Mouse (Mus musculus) heart, embryonic 16.5 days (tissue): ENCODE measurements around the gene Gpr89. TPM values are rescaled to one million over a fixed set of nuclear protein-coding genes. Genes with fewer than 3 reads are reported as not detected.

Experiments used
- ATAC-seq: fragments of 200-750 bp; cut with Nextera tagmentation; replicated peaks from 2 replicates; pipeline ENCODE4 v1.8.0; 2017; ENCODE audit warnings: moderate number of reproducible peaks; ENCODE audit not compliant: insufficient read depth, low FRiP score; ENCODE audit errors: extremely low read depth
- H3K27ac ChIP-seq: fragments of 300-500 bp; sonication (generic); 2 replicates; pipeline ENCODE4 v1.5.1; 2014; ENCODE audit warnings: mild to moderate bottlenecking, low read length, control low read depth, moderate library complexity
- H3K27me3 ChIP-seq: fragments of 300-500 bp; sonication (generic); 2 replicates; pipeline ENCODE4 v1.6.1; 2014; ENCODE audit warnings: low read length, mixed read lengths; ENCODE audit not compliant: control insufficient read depth, insufficient read depth
- H3K36me3 ChIP-seq: fragments of 300-500 bp; sonication (generic); 2 replicates; pipeline ENCODE4 v1.6.1; 2014; ENCODE audit not compliant: control insufficient read depth, insufficient read depth
- H3K4me1 ChIP-seq: fragments of 300-500 bp; sonication (generic); 2 replicates; pipeline ENCODE4 v1.6.1; 2014; ENCODE audit warnings: low read length, mixed read lengths; ENCODE audit not compliant: control insufficient read depth, insufficient read depth
- H3K4me2 ChIP-seq: fragments of 300-500 bp; sonication (generic); 2 replicates; pipeline ENCODE4 v1.6.1; 2014; ENCODE audit warnings: low read depth, mild to moderate bottlenecking, control low read depth, low read length
- H3K4me3 ChIP-seq: fragments of 300-500 bp; sonication (generic); 2 replicates; pipeline ENCODE4 v1.5.1; 2014; ENCODE audit warnings: mild to moderate bottlenecking, control low read depth, low read length
- H3K9ac ChIP-seq: fragments of 300-500 bp; sonication (generic); 2 replicates; pipeline ENCODE4 v1.6.1; 2014; ENCODE audit warnings: low read length, control low read depth
- H3K9me3 ChIP-seq: fragments of 300-500 bp; sonication (generic); replicated peaks from 2 replicates; pipeline ENCODE4 v1.6.1; 2016; ENCODE audit warnings: low read length; ENCODE audit not compliant: control insufficient read depth
- WGBS: fragments of 180-500 bp; shearing (Covaris S2); extraction: QIAGEN DNeasy Blood & Tissue Kit; methylation state at CpG from one replicate; pipeline ENCODE4 v1.1.7; 2014; 5-methylcytosine and 5-hydroxymethylcytosine counted together
- polyA plus RNA-seq: library from polyadenylated mRNA; unstranded; fragments of >200 nt; fragmentation: Nextera tagmentation; extraction: Ambion mirVana; gene quantifications from 2 replicates; pipeline ENCODE4 v1.2.1, GENCODE M21; 2015

Gpr89 gene
- polyA plus RNA-seq, 1 experiment from 2014 or later, result 28.4 TPM

- Histone ChIP-seq H3K9me3 (no peaks in the 10 kb centered on the region), H3K27me3 (no peaks in the 10 kb centered on the region), H3K9ac (no peak overlapping the region), H3K36me3 (no peaks in the 10 kb centered on the region), H3K27ac (no peak overlapping the region), H3K4me3 (no peak overlapping the region), H3K4me1 (peaks cover 5% of the 10 kb centered on the region), H3K4me2 (no peak overlapping the region)
- 73% methylated on average over 3 of the region's 3 CpGs for WGBS
- no peak for ATAC-seq
Measured at GRCm38 (mm10) chr3:96855833-96856232, 49.3 kb downstream of the Gpr89 start.

DNA sequence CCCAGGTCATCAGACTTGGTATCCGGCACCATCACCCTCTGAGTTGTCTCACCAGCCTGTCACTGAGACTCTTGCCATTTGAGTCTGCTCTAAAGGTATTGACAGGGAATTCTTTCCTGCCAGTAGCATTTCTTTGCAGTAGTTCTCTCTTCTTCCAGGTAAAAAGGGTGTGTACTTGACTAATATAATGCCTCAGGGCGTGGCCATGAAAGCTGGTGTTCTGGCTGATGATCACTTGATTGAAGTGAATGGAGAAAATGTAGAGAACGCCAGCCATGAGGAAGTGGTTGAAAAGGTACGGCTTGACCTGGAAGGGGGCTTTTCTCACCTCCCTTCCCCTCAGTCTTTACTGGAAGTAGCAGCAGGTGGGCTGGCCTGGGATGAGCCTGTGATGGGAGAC is 50.8 kb downstream of the Gpr89 start:
- WGBS, result 83% methylated on average over 4 of the region's 4 CpGs
- Histone ChIP-seq H3K27me3 (no peaks in the 10 kb centered on the region), H3K4me1 (peaks cover 5% of the 10 kb centered on the region), H3K36me3 (no peaks in the 10 kb centered on the region), H3K9me3 (no peaks in the 10 kb centered on the region), H3K9ac (no peak overlapping the region), H3K4me2 (no peak overlapping the region), H3K27ac (no peak overlapping the region), H3K4me3 (no peak overlapping the region)
- no peak for ATAC-seq

DNA sequence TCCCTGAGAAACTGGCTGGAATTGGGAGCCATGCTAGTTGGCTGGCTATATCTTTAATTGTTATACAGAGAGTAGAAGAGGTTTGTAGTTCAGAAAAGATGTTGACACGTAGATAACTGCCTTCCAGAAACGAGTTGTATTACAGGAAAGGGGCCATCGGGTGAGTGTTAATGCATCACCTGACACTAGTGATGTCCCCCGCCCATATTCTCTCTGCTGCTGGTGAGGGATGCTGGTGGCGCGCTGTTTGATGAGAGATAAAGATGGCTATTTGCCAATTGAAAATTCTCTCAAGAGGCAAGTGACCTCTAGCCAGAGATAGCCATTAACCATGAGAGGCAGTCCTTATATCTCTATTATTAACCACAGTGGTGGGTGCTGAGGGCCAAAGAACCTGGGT is 52.6 kb downstream of the Gpr89 start:
- H3K4me1 ChIP-seq, result peaks cover 5% of the 10 kb centered on the region
- no peaks in the 10 kb centered on the region for H3K36me3 ChIP-seq
- H3K9me3 ChIP-seq, result no peaks in the 10 kb centered on the region
- ATAC-seq, result no peak
- no peak overlapping the region for H3K9ac ChIP-seq
- H3K27ac ChIP-seq, result no peak overlapping the region
- no peak overlapping the region for H3K4me2 ChIP-seq
- H3K27me3 ChIP-seq, result no peaks in the 10 kb centered on the region
- H3K4me3 ChIP-seq, result no peak overlapping the region
- 37% methylated on average over 6 of the region's 6 CpGs for WGBS

DNA sequence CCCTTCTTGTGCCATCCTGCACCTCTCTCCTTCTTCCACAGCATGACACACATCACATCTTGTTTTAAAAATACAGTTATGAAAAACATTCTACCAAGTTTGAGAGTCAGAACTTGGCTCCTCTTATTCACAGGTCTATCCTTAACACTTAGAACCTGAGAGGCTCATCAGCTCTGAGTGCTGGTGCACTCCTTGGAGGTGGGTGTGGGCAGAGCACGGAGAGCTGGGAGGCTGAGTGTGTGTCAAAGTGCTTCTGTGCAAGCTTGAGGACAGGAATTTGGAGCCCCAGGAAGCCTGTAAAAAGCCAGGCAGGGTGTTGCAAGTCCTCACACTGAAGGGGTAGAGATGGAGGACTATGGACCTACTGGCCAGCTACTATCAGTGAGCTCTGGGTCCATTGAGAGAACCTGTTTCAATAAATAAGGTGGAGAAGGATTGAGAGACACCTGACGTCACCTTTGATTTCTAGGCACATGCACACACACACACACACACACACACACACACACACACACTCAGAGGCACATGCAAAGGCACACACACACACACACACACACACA is 55.9 kb downstream of the Gpr89 start:
- Histone ChIP-seq H3K4me3 (no peak overlapping the region), H3K9me3 (no peaks in the 10 kb centered on the region), H3K27me3 (no peaks in the 10 kb centered on the region), H3K27ac (no peak overlapping the region), H3K9ac (no peak overlapping the region), H3K4me2 (no peak overlapping the region), H3K4me1 (peaks cover 5% of the 10 kb centered on the region), H3K36me3 (no peaks in the 10 kb centered on the region)
- no peak for ATAC-seq
- 75% methylated on average over 2 of the region's 2 CpGs for WGBS

DNA sequence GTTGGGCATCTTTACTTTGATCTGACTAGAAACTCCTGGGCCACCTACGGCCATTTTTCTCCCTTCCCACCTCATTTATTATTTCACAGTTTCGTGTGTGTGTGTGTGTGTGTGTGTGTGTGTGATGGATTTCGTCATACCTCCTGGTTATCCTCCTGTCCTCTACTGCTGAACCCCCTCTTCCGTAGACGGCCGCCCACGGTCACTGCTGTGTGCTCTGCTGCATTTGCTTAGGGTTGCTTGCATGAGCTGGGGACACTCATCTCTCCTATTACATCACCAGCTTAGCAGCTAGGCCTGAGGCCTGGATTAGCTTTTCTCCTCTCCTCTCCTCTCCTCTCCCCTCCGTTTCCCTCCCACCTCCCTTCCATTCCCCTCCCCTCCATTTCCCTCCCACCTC is 56.7 kb downstream of the Gpr89 start:
- Histone ChIP-seq H3K9me3 (no peaks in the 10 kb centered on the region), H3K4me2 (no peak overlapping the region), H3K4me1 (peaks cover 5% of the 10 kb centered on the region), H3K27ac (peak overlapping the region; percentile 27; the same call in 1 of the 2 replicates), H3K36me3 (no peaks in the 10 kb centered on the region), H3K27me3 (no peaks in the 10 kb centered on the region), H3K9ac (no peak overlapping the region), H3K4me3 (no peak overlapping the region)
- 72% methylated on average over 7 of the region's 8 CpGs for whole genome bisulfite sequencing
- ATAC-seq, result no peak

DNA sequence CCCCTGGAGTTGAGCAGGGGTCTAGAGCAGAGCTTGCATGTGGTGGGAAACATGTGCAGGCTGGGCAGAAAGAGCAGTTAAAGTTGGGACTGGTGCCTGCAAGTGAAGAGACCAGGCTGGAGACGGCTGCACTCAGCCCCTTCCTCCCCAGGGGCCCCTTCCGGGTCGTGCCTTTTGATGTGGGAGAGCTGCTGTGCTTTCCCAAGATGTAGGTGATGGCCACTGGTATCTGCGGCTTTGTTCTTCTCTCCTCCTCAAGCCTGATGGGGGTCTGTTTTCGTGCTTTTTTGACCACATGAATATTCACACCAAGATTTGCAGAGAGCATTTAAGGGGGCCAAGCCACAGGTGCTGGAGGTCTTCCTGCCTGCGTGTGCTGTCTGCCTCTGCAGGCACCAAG is 57.5 kb downstream of the Gpr89 start:
- WGBS, result 25% methylated on average over 6 of the region's 6 CpGs
- Histone ChIP-seq H3K27ac (peak overlapping the region; percentile 39; the same call in 1 of the 2 replicates), H3K4me3 (no peak overlapping the region), H3K4me1 (peaks cover 1% of the 10 kb centered on the region), H3K9ac (no peak overlapping the region), H3K36me3 (no peaks in the 10 kb centered on the region), H3K4me2 (no peak overlapping the region), H3K9me3 (no peaks in the 10 kb centered on the region), H3K27me3 (no peaks in the 10 kb centered on the region)
- no peak; the same call in 1 of the 2 replicates for ATAC-seq

DNA sequence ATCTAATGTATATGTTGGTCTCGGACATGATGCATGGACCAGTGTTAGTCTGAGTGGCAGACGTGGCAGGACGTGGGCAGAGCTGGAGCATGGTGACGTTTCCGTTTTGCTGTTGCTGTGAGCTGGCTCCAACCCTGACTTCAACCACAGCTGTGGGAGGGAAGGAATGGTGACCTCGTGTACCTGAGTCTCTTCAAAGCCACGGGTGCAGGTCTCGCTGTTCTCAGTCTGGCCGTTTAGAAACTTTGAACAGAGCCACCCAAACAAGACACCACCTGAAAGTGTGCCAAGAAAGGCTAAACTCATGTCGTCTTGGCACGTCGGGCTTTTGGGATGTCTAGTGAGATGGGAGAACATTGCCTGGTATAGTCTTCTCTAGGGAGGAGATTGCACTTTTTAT is 58.2 kb downstream of the Gpr89 start:
- H3K4me2 ChIP-seq, result no peak overlapping the region
- H3K27me3 ChIP-seq, result no peaks in the 10 kb centered on the region
- 81% methylated on average over 12 of the region's 12 CpGs for WGBS
- no peak overlapping the region for H3K4me3 ChIP-seq
- no peaks in the 10 kb centered on the region for H3K9me3 ChIP-seq
- H3K36me3 ChIP-seq, result no peaks in the 10 kb centered on the region
- no peak for ATAC-seq
- no peaks in the 10 kb centered on the region; the same call in 1 of the 2 replicates for H3K4me1 ChIP-seq
- H3K27ac ChIP-seq, result peak overlapping the region; percentile 39; the same call in 1 of the 2 replicates
- no peak overlapping the region for H3K9ac ChIP-seq

DNA sequence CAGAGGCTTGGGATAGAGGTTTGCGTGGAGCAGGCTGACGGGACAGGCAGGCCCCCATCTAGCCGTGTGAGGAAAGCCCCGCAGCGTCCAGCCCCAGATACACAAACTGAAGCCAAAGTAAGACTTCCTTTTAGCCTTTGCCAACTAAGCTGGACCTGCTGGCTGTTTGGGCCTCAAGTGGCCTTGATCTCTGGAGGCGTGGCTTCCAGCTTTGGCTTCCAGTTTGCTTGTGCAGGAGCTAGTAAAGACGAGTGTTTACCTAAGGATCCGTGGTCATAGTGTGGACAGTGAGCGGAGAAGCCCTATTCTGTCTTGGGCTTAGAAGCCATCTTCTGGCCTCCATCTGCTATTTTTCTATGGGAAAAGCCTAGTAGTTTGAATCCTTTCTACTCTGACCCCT is 59.3 kb downstream of the Gpr89 start:
- Histone ChIP-seq H3K9ac (no peak overlapping the region), H3K36me3 (no peaks in the 10 kb centered on the region), H3K4me2 (no peak overlapping the region), H3K4me3 (no peak overlapping the region), H3K27ac (no peak overlapping the region), H3K9me3 (no peaks in the 10 kb centered on the region), H3K27me3 (no peaks in the 10 kb centered on the region), H3K4me1 (no peaks in the 10 kb centered on the region; the same call in 1 of the 2 replicates)
- ATAC-seq, result no peak
- 77% methylated on average over 9 of the region's 9 CpGs for WGBS

DNA sequence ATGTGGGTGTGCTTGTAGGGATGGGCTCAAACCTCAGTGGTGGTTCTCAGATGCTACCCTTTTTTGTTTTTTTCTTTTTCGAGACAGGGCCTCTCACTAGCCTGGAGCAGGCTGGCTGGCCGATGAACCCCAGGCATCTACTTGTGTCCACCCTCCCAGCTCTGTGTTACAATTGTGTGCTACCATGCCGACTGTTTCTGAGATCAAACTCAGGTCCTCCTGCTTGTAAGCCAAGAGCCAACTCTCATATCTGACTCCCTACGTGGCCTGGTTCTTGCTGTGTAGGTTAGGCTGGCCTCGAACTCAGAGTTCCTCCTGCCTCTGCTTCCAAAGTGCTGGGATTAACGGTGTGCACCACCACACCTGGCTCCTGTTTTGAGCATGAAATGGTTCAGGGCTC is 60.0 kb downstream of the Gpr89 start:
- no peaks in the 10 kb centered on the region for H3K36me3 ChIP-seq
- H3K4me3 ChIP-seq, result no peak overlapping the region
- H3K9me3 ChIP-seq, result no peaks in the 10 kb centered on the region
- H3K27ac ChIP-seq, result no peak overlapping the region
- H3K4me1 ChIP-seq, result no peaks in the 10 kb centered on the region; the same call in 1 of the 2 replicates
- H3K9ac ChIP-seq, result no peak overlapping the region
- H3K27me3 ChIP-seq, result no peaks in the 10 kb centered on the region
- 90% methylated on average over 6 of the region's 6 CpGs for WGBS
- ATAC-seq, result no peak
- no peak overlapping the region for H3K4me2 ChIP-seq
